Mouse (Mus musculus) kidney, adult 11 months (tissue): Measurements from ENCODE around the gene Ltb4r2.

Source experiments
- DNase-seq: peaks from one replicate; pipeline ENCODE4 v3.0.0; 2022

Ltb4r2 gene

DNA sequence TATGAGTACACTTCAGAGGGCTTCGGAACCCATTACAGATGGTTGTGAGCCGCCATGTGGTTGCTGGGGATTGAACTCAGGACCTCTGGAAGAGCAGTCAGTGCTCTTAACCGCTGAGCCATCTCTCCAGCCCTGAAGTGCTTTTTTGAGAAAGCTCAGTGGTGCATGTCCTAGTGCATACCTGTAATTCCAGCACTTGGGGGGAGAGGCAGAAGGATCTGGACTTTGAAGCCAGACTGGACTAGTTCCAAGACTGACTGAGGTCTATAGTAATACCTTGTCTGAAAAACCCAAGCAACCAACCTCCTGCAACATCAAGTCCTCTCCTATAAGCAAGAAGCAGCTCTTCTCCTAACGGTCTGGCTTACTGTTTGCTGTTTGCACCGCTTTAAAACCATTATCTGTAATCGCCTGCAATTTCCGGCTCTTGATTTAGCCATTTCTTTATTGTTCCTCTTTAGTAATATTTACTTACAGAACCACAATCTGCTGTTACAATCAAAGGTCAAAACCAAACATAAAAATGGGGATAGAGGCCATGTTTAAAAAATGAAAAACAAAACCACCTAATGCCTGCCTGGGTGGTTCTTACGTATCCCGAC is 24.0 kb upstream of the Ltb4r2 start:
- peak; percentile 78 for DNase-seq

DNA sequence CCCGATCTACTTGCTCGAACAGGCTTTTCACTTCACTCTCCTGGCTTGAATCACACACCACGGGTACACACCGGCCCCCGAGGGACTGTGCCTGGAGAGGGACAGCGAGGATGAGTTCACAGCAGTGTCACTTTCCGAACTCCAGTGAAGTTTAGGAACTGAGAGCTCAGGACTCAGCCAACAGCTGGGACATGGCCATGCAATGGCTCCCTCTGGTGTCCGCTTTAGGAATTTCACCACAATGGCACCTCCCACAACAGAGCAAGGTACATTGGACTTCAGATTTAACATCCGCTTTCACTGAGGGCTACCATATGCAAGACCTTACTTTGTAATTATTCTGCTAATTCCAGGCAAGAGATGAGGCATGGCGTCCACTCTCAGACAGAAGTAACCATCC is 17.5 kb upstream of the Ltb4r2 start:
- peak; percentile 82 for DNase-seq

DNA sequence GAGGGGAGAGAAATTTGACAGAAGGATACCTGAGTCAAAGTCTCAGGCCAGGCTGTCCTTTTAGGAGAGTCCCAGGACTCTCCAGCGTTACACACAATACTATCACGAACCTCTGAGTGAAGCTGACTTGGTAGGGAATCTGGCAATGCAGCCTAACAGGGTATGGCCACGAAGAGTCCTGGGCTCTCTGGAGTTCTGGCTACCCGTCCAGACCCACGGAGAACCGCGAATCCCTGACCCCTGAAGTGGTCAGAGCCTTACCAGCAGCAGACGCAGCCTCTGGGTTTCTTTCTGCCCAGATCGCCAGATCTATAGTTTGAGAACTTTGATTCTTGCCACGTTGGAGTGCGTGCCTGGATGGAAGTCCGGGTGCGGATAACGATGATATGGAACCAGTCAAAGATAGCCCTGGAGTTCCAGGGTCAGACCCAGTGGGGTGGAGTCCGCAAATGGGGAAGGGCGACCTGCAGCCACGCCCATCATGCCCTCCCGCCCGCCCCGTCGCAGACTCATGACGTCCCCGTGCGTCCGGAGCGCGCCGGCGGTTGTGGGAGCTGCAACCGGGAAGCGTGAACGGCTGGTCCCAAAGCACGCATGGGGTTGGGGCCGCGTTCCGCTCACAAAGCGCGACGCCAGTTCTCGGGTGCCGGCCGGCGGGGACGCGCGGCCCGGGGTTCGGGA is 15.9 kb upstream of the Ltb4r2 start, which contains the start of the genes Dhrs1 and Nop9:
Dhrs1 (minus strand) TSS at position 511 of the 681 bp plus-strand sequence.
Nop9 (plus strand) TSS at position 514 of the 681 bp plus-strand sequence.
- DNase-seq: peak; percentile 85

DNA sequence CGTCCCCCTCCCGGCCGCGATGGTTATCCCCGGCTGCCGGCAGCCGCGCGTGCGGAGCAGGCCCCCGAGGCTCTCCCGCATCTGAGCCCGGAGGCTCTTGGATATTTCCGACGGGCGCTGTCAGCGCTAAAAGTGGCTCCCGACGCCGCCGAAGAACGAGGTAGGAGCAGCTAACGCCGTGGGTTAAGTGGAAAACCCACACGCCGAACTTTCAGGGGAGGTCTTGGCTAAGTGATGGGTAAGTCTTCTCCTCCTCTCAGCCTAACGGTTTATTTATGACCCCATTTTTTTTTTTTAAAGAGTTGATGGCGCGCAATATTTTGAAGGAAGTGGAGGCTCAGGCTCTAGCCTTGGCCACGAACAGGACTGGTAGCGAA is 15.4 kb upstream of the Ltb4r2 start:
- no peak for DNase-seq

DNA sequence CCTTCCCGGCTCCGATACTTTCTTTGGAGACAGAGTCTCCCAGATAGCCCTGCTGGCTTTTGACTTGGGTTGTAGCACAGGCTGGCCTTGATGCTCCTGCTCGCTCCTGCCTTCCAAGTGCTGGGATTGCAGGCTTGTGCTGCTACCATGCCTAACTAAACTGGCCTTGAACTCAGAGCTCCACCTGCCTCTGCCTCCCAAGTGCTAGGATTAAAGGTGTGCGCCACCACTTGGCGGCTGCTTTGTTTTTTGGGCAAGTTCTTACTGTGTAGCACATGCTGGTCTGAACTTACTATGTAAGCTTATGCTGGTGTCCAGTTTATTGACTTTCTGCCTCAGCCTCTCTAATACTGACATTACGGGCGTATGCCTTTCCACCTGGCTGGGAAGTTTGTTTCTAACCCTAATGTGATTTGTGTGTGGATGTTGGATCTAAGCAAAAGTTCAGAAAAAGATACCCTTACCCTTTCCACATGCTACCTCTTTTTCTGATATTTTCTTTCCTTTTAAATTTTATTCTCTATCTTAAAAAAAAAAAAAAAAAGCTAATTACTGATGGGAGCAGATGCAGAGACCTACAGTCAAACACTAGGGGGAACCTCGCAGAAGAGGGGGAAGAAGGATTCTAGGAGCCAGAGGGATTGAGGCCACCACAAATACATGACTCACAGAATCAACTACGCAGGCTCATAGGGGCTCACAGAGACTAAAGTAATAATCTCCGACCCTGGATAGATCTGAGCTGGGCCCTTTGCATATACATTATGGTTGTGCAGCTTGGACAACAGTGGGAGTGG is 14.0 kb upstream of the Ltb4r2 start:
- DNase-seq: no peak

DNA sequence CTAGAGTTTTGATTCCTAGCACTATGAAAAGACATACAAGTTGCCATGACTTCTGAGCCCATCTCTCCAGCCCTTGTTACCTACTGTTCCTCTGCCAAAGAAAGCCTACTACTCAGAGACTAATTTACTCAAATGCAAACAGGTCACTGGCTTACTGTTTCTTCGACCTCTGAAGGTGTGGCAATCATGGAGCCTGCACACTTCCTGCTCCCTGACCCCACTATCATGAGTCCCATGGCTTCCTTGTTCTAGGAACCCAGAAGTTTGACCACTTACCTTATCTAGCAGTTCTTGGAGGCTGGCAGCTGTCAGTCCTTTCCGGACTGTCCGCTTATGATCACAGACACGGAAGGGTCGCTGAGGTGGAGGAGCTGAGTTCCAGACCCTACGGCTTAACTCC is 3.7 kb upstream of the Ltb4r2 start:
- no peak for DNase-seq

DNA sequence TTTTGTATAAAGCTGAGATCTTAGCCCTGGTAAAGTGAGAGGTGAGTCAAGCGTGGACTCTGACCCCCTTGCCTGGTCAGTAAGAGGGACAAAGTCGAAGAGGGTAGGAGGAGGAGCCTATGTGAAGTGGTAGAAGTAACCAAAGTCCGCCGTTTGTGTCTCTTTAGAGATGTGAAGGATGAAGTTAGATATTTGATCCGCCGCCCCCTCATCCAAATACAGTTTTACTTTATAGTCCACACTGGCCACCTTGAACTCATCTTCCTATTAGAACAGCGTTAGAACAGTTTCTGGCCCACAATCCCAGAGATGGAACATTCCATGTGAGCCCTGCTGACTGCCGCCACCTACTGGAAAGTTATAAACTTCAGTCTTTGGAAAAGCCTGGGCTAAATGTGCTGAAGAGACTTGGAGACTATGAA is 2.9 kb upstream of the Ltb4r2 start, which contains the start of gene Cideb:
Cideb (minus strand) TSS at position 96 of the 422 bp plus-strand sequence.
- DNase-seq: peak; percentile 89

DNA sequence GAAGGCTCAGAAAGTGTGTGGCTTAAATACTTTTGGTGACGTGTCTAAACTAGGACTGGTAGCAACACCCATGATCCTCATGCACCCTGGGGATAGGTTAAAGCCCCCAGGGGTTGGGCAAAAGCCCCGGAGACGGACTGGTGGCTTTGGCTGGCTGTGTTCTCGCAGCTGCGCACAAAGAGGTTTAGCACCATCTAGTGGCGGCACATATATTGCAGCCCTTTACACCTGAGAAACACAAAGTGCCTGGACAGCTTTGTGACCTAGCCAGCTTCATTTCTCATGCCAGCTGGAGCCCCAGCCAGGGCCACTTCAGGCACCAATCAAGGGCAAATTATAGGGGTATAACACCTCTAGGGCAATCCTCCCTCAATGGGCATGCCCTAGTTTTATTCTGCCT is 1.1 kb upstream of the Ltb4r2 start:
- DNase-seq: peak; percentile 89

DNA sequence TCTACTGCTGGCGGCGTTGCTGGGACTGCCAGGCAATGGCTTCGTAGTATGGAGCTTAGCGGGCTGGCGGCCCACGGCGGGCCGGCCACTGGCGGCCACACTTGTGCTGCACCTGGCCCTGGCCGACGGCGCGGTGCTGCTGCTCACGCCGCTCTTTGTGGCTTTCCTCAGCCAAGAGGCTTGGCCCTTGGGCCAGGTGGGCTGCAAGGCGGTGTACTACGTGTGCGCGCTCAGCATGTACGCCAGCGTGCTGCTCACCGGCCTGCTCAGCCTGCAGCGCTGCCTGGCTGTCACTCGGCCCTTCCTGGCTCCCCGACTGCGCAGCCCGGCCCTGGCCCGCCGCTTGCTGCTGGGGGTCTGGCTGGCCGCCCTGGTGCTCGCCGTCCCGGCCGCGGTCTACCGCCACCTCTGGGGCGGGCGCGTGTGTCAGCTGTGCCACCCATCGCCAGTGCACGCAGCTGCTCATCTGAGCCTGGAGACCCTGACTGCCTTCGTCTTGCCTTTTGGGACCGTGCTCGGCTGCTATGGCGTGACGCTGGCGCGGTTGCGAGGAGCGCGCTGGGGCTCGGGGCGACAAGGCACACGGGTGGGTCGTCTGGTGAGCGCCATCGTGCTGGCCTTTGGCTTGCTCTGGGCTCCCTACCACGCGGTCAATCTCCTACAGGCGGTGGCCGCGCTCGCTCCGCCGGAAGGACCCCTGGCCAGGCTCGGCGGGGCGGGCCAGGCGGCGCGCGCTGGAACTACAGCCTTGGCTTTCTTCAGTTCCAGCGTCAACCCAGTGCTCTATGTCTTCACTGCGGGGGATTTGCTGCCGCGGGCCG is 983 bp downstream of the Ltb4r2 start:
- DNase-seq: no peak

DNA sequence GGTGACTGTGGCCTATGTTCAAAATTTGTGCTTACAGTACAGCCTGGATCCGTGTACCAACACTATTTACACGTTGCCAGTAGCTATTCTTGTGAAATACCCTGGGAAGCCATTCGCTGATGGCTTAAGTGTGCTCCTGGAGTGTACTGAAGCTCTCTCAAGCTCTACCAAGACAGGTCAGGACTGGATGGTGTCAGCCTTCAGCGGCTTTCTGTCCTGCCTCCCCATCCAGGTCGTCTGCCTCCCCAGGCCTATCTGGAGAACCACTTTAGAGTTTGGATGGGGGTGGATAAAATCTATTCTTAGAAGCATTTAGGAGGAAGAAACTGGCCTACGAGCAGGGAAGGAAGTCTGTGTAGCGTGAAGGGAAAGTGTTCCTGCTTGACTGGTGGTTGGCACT is 1.9 kb downstream of the Ltb4r2 start:
- DNase-seq: no peak

DNA sequence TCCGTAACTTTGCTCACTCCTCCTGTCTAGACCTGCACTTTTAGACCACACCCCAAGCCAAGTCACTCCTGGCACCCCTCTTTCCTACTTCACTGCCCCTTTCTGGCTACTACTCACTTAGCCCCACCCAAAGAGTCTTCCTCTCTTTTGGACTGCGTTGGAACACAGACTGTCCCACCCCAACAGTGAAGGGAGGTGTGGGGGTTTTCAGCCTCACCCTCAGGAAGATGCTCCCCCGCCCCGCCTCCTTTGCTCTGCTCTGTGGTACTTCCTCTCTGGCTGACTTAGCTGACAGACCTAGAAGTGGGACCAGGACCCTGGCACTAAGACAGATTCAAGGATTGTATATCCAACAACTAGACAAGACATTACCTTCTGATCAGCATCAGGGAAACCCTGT is 4.5 kb downstream of the Ltb4r2 start, which contains the start of gene Ltb4r1:
Ltb4r1 (plus strand) TSS at position 267 of the 400 bp plus-strand sequence.
- DNase-seq: no peak

DNA sequence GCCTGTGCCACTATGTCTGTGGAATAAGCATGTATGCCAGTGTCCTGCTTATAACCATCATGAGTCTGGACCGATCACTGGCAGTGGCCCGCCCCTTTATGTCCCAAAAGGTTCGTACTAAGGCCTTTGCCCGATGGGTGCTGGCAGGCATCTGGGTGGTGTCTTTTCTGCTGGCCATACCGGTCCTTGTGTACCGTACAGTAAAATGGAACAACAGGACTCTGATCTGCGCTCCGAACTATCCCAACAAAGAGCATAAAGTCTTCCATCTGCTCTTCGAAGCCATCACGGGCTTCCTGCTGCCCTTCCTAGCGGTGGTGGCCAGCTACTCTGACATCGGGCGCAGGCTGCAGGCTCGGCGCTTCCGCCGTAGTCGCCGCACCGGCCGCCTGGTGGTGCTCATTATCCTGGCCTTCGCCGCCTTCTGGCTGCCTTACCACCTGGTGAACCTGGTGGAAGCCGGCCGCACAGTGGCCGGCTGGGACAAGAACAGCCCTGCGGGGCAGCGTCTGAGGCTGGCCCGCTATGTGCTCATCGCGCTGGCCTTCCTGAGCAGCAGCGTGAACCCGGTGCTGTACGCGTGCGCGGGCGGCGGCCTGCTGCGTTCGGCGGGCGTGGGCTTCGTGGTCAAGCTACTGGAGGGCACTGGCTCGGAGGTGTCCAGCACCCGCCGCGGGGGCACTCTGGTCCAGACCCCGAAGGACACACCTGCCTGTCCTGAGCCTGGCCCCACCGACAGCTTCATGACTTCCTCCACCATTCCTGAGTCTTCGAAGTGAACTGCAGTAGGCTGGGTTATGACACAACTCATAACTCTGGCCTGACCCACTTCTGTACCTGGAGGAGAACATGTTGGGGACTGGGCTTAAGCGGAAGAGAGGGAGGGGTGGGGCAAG is 6.5 kb downstream of the Ltb4r2 start:
- peak; percentile 75 for DNase-seq

DNA sequence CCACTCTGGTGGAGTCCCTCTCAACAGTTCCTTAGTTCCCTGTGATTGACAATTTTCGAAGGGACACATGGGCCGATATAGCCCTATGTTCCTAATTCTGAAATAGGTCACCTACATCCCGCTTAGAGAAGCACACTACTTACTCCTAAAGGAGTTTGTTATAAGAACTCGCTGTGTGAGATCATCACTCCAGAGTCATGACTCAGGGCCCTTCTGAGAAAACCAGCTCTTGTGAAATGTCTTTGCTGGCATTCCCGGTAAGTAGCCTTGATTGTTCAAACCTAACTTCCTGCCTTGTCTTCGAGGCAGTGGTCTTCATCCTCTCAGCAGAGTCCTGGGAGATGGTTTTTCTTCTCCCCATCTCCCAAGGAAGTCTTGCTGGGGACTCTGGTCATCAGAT is 7.3 kb downstream of the Ltb4r2 start:
- no peak for DNase-seq

DNA sequence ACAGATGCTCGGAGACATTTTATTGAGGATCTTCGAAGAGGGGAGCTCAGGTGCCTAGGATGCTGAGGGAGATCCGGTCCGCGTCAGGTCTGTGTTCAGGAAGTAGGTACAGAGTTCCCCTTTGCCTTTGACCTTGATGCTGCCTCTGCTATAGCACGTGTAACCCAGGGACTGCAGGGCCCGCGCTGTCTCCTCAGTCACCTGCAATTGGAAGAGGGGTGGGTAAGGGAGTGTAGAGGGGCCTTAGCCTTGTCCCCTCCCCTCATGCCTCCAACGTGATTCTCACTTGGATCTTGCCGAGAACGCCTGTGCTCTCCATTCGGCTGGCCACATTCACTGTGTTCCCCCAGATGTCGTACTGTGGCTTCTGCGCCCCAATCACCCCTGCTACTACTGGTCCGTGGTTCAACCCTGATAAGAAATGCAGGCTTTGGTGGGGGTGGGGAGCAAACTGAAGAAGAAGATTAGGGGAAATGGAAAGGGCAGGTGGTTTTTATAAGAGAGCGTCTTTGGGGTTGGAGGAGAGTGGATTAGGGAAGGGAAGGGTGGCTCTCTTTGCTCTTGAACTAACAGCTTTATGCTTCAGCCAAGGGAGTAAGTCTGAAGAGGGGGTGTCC is 8.0 kb downstream of the Ltb4r2 start:
- no peak for DNase-seq

DNA sequence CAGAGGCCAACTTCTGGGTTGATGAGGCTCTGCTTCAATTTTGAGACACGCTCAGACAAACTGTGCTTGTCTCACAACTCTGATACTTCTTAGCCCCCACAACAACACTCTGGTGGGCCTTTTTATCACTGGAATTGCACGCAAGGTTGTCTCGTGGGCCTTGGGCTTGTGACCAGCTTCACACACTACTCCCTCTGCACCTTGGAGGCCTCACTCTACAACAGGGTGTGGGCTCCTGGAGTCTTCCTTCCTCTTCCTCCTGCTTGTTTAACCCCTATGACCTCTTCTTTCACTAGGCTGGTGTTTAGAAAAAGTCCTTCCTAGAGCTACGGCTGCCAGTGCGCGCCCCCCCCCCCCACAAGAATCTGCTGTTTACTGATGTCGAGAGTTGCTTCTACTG is 15.5 kb downstream of the Ltb4r2 start:
- no peak for DNase-seq

DNA sequence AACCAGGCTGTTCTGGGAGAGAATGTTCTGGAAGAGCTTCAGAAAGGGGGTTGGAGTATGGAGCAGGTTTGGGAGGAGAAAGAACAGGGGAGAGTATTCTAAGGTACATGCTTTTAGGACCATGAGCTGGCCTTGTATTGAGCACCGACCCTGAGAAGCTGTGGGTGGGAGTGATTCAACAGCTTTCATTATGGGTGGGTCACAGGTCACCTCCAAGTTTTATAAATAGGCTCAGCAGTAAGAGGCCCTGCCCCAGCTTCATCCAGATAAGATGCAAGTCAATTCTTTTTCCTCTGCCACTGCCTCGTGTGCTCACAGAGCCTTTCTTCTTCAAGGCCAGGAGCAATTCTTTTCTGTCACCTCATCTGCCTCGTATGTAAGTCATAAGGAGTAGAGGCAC is 15.9 kb downstream of the Ltb4r2 start:
- DNase-seq: no peak

DNA sequence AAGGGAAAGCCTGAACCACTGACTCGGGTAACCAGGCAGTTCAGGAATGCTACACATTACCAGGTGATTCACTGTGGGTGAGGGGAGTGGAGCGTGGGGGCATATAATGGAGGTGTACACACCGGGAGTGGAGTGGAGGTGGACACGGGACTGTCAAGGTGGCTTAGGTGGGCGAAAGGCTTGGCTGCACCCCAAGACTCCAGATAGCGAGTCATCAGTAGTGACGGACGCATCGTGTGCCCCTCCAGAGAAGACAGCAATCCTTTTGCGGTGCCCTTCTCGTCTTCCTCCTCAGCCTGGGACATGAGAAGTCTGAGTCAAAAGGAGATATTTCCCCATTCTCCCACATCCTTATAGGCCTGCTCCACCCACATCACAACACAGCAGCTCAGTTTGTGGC is 16.6 kb downstream of the Ltb4r2 start:
- no peak for DNase-seq

DNA sequence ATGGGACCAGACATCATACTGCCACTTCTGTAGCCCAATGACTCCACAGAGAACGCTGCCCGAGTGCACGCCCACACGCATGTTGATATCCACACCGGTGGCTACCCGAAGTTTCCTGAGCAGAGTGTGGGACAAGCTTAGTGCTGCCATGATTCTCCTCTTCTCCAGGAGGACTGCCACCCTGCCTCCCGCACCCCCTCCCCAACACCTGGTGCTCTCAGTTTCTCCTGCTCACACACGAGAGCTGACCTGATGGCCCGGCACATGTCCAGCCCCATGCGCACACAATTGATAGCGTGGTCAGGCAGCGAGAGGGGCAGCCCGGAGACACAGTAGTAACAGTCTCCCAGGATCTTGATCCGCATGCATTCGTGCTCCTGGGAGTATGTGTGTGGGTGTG is 17.5 kb downstream of the Ltb4r2 start:
- no peak for DNase-seq

DNA sequence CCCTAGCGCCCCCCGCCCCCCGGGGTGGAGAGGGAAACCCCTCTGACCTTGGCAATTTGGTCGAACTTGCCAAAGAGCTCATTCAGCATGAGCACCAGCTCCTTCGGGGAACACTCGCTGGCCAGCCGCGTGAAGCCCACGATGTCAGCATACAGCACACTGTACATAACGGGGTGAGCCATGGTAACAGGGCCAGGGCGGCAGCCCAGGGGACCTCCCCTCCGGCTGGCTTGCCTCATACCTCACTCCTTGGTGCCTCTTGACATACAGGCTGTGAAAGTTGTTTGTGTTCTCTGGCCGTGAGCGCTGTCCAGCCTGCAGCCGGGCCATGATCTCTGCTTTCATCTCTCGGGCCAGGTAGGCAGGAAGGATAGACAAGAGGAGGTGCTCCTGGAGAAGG is 18.4 kb downstream of the Ltb4r2 start:
- DNase-seq: no peak

DNA sequence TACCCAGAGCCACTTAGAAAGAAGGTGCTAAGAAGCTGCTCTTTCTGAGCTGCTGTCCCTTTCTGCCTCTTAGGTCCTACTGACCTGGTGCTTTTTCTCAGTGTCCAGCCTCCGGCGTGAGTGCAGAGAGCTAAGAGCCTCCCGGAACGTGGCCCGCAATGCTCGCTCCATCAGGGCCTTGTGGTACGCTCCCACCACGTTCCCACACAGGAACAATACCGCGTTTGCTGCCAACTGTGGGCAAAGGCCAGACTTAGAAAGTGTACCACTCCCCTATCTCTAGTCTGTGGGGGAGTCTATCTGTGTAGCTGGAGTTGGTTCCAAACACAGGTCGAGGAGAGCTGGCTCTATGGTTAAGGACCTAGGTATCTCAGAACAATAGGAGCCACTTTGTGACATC is 19.5 kb downstream of the Ltb4r2 start:
- no peak for DNase-seq

DNA sequence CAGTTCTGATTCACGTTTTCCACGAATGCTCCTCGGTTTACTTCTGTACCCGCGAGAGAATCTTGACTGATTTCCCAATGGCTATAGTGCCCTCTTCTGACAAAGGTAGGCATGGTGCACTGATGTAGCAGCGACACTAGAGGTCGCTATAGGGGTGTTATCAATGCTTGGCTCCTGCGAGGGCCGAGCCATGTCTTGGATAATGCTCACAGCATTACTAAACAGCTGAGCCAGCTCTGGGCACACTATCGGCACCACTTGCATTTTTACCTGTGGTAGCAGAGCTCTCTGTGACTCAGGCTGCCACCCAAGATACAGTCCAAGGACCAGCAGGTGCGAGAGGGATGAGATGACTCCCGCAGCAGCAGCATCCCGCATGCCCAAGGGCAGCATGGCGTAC is 20.1 kb downstream of the Ltb4r2 start:
- DNase-seq: peak; percentile 63
